Mouse (Mus musculus) monocyte, adult 5-6 weeks (primary cell): ENCODE data around the gene Cyb5r4. TPM values are rescaled to one million over a fixed set of nuclear protein-coding genes. Genes with fewer than 3 reads are reported as not detected.
"Not testable (repeated sequence)": the region's sequence is repeated elsewhere in the genome, so short reads cannot be mapped to it uniquely, and the experiment has no call there.

Experiments
- ATAC-seq: fragments of 153-309, 156-312 bp; replicated peaks from 2 replicates; pipeline ENCODE4 v1.8.0; 2017; ENCODE audit warnings: mild to moderate bottlenecking; ENCODE audit not compliant: low TSS enrichment, insufficient number of reproducible peaks, severe bottlenecking, poor library complexity, low FRiP score
- total RNA-seq: library from RNA; stranded (forward); fragments of 200-1000, 200-491, 200-594 nt; gene quantifications from 3 replicates; pipeline ENCODE4 v1.2.3, GENCODE M21; 2017

Cyb5r4 gene
- 132 to 205 TPM (median 190 TPM) in 3 replicates for total RNA-seq

GRCm38 (mm10) chr9:87021778-87022523 is at the start of gene Cyb5r4:
Cyb5r4 (plus strand) TSS chr9:87022014.
- peak; percentile 90 for ATAC-seq

GRCm38 (mm10) chr9:86972471-86972870 is 49.3 kb upstream of the Cyb5r4 start:
- not testable (repeated sequence) for ATAC-seq

GRCm38 (mm10) chr9:86973562-86973961 is 48.3 kb upstream of the Cyb5r4 start:
- no peak for ATAC-seq

- ATAC-seq: no peak
Observed at GRCm38 (mm10) chr9:86976896-86977295, 44.9 kb upstream of the Cyb5r4 start.

GRCm38 (mm10) chr9:86978257-86978907 is 43.4 kb upstream of the Cyb5r4 start:
- ATAC-seq: no peak

- ATAC-seq: no peak
Observed at GRCm38 (mm10) chr9:86980048-86980447, 41.8 kb upstream of the Cyb5r4 start.

GRCm38 (mm10) chr9:86980942-86981341 is 40.9 kb upstream of the Cyb5r4 start:
- ATAC-seq: no peak

GRCm38 (mm10) chr9:86981551-86981950 is 40.3 kb upstream of the Cyb5r4 start:
- ATAC-seq: no peak

GRCm38 (mm10) chr9:86984583-86984982 is 37.2 kb upstream of the Cyb5r4 start:
- ATAC-seq: no peak

- ATAC-seq: no peak
Observed at GRCm38 (mm10) chr9:86985105-86985504, 36.7 kb upstream of the Cyb5r4 start.

- ATAC-seq: no peak
Observed at GRCm38 (mm10) chr9:86986703-86987296, 35.0 kb upstream of the Cyb5r4 start.

GRCm38 (mm10) chr9:86989822-86990221 is 32.0 kb upstream of the Cyb5r4 start:
- ATAC-seq: no peak

- no peak for ATAC-seq
Observed at GRCm38 (mm10) chr9:86991758-86992157, 30.1 kb upstream of the Cyb5r4 start.

GRCm38 (mm10) chr9:86997046-86997691 is 24.6 kb upstream of the Cyb5r4 start:
- no peak for ATAC-seq

GRCm38 (mm10) chr9:86999956-87000582 is 21.7 kb upstream of the Cyb5r4 start:
- no peak for ATAC-seq

GRCm38 (mm10) chr9:87004701-87005434 is 16.9 kb upstream of the Cyb5r4 start:
- ATAC-seq: no peak

GRCm38 (mm10) chr9:87005435-87005779 is 16.4 kb upstream of the Cyb5r4 start:
- ATAC-seq: no peak

GRCm38 (mm10) chr9:87008507-87008906 is 13.3 kb upstream of the Cyb5r4 start:
- no peak for ATAC-seq
